Mouse (Mus musculus): Measurements from ENCODE around the gene Rnf135. TPM values are rescaled to one million over a fixed set of nuclear protein-coding genes. Genes with fewer than 3 reads are reported as not detected.
"Not testable (repeated sequence)": the region's sequence is repeated elsewhere in the genome, so short reads cannot be mapped to it uniquely, and the experiment has no call there.

Gene Rnf135
- polyA plus RNA-seq, 1 experiment from 2014 or later, result 10.6 TPM

- Histone ChIP-seq H3K36me3 (peaks cover 9% of the 10 kb centered on the region), H3K27me3 (replicated peaks) (no peaks in the 10 kb centered on the region), H3K27ac (replicated peaks) (no peak overlapping the region), H3K9me3 (no peaks in the 10 kb centered on the region), H3K4me1 (peaks cover 4% of the 10 kb centered on the region; the same call in 1 of the 2 replicates), H3K4me3 (no peak overlapping the region), H3K4me2 (no peak overlapping the region), H3K9ac (no peak overlapping the region)
- ATAC-seq (ENCODE audit: extremely low read depth, insufficient number of reproducible peaks, low FRiP score, low TSS enrichment), result no peak
- 66% methylated on average over 3 of the region's 3 CpGs for WGBS
Measured at GRCm38 (mm10) chr11:80204037-80204436, 20.4 kb downstream of the Rnf135 start.

GRCm38 (mm10) chr11:80204941-80205340, 21.3 kb downstream of the Rnf135 start:
- ATAC-seq (ENCODE audit: extremely low read depth, insufficient number of reproducible peaks, low FRiP score, low TSS enrichment), result no peak
- Histone ChIP-seq H3K4me1 (peaks cover 6% of the 10 kb centered on the region), H3K36me3 (peaks cover under 1% of the 10 kb centered on the region; the same call in 1 of the 2 replicates), H3K27ac (replicated peaks) (no peak overlapping the region), H3K4me3 (no peak overlapping the region), H3K9me3 (no peaks in the 10 kb centered on the region), H3K4me2 (no peak overlapping the region), H3K27me3 (replicated peaks) (no peaks in the 10 kb centered on the region), H3K9ac (no peak overlapping the region)
- WGBS, result 51% methylated on average over 5 of the region's 5 CpGs

GRCm38 (mm10) chr11:80208465-80208859, 24.8 kb downstream of the Rnf135 start:
- H3K9ac ChIP-seq, result no peak overlapping the region
- no peaks in the 10 kb centered on the region for H3K27me3 ChIP-seq (replicated peaks)
- peaks cover 19% of the 10 kb centered on the region for H3K4me1 ChIP-seq
- peak overlapping the region; percentile 81 for H3K4me3 ChIP-seq
- WGBS, result 38% methylated on average over 7 of the region's 7 CpGs
- peak overlapping the region; percentile 29; the same call in 1 of the 2 replicates for H3K4me2 ChIP-seq
- no peak for ATAC-seq (ENCODE audit: extremely low read depth, insufficient number of reproducible peaks, low FRiP score, low TSS enrichment)
- peaks cover 11% of the 10 kb centered on the region; the same call in 1 of the 2 replicates for H3K36me3 ChIP-seq
- H3K27ac ChIP-seq (replicated peaks), result no peak overlapping the region
- no peaks in the 10 kb centered on the region for H3K9me3 ChIP-seq

GRCm38 (mm10) chr11:80208860-80209800, 25.5 kb downstream of the Rnf135 start, which contains the start of gene Rhot1:
Rhot1 (plus strand) TSS chr11:80209019.
- Histone ChIP-seq H3K4me3 (peak within 1 kb of the TSS; percentile 81), H3K9ac (peak within 1 kb of the TSS; percentile 93), H3K4me2 (peak within 1 kb of the TSS; percentile 77), H3K27me3 (replicated peaks) (no peaks in the 10 kb centered on the region), H3K9me3 (no peaks in the 10 kb centered on the region), H3K4me1 (peaks cover 19% of the 10 kb centered on the region), H3K36me3 (peaks cover 16% of the 10 kb centered on the region), H3K27ac (replicated peaks) (peak within 1 kb of the TSS; percentile 94)
- ATAC-seq (ENCODE audit: extremely low read depth, insufficient number of reproducible peaks, low FRiP score, low TSS enrichment), result peak; percentile 89
- under 1% methylated on average over 78 of the region's 78 CpGs for WGBS

GRCm38 (mm10) chr11:80210321-80210720, 26.7 kb downstream of the Rnf135 start:
- peaks cover 19% of the 10 kb centered on the region for H3K4me1 ChIP-seq
- no peak for ATAC-seq (ENCODE audit: extremely low read depth, insufficient number of reproducible peaks, low FRiP score, low TSS enrichment)
- H3K9ac ChIP-seq, result peak overlapping the region; percentile 93
- peaks cover 25% of the 10 kb centered on the region for H3K36me3 ChIP-seq
- no peaks in the 10 kb centered on the region for H3K27me3 ChIP-seq (replicated peaks)
- no peaks in the 10 kb centered on the region for H3K9me3 ChIP-seq
- H3K4me2 ChIP-seq, result peak overlapping the region; percentile 77
- H3K4me3 ChIP-seq, result peak overlapping the region; percentile 81
- peak overlapping the region; percentile 94; the same call in 1 of the 2 replicates for H3K27ac ChIP-seq (replicated peaks)
- WGBS, result 42% methylated on average over 6 of the region's 6 CpGs

- no peak overlapping the region for H3K4me2 ChIP-seq
- no peak overlapping the region for H3K9ac ChIP-seq
- H3K27me3 ChIP-seq (replicated peaks), result no peaks in the 10 kb centered on the region
- WGBS, result 87% methylated on average over 2 of the region's 2 CpGs
- H3K36me3 ChIP-seq, result peaks cover 30% of the 10 kb centered on the region
- H3K4me1 ChIP-seq, result peaks cover 19% of the 10 kb centered on the region
- no peaks in the 10 kb centered on the region for H3K9me3 ChIP-seq
- H3K27ac ChIP-seq (replicated peaks), result no peak overlapping the region
- H3K4me3 ChIP-seq, result no peak overlapping the region
- ATAC-seq (ENCODE audit: extremely low read depth, insufficient number of reproducible peaks, low FRiP score, low TSS enrichment), result no peak
Measured at GRCm38 (mm10) chr11:80212282-80212681, 28.6 kb downstream of the Rnf135 start.

- Histone ChIP-seq H3K27me3 (replicated peaks) (no peaks in the 10 kb centered on the region), H3K9ac (no peak overlapping the region), H3K4me2 (no peak overlapping the region), H3K9me3 (no peaks in the 10 kb centered on the region), H3K36me3 (peaks cover 39% of the 10 kb centered on the region), H3K27ac (replicated peaks) (no peak overlapping the region), H3K4me3 (no peak overlapping the region), H3K4me1 (peaks cover 9% of the 10 kb centered on the region)
- ATAC-seq (ENCODE audit: extremely low read depth, insufficient number of reproducible peaks, low FRiP score, low TSS enrichment), result no peak
- 94% methylated on average over 3 of the region's 3 CpGs for WGBS
Measured at GRCm38 (mm10) chr11:80215291-80215690, 31.6 kb downstream of the Rnf135 start.

- no peak overlapping the region for H3K4me2 ChIP-seq
- H3K4me3 ChIP-seq, result no peak overlapping the region
- no peak for ATAC-seq (ENCODE audit: extremely low read depth, insufficient number of reproducible peaks, low FRiP score, low TSS enrichment)
- no peak overlapping the region for H3K27ac ChIP-seq (replicated peaks)
- H3K36me3 ChIP-seq, result peaks cover 58% of the 10 kb centered on the region
- no peak overlapping the region for H3K9ac ChIP-seq
- 82% methylated on average over 11 of the region's 11 CpGs for WGBS
- H3K4me1 ChIP-seq, result no peaks in the 10 kb centered on the region
- no peaks in the 10 kb centered on the region for H3K9me3 ChIP-seq
- no peaks in the 10 kb centered on the region for H3K27me3 ChIP-seq (replicated peaks)
Measured at GRCm38 (mm10) chr11:80218657-80219293, 35.1 kb downstream of the Rnf135 start.

- not testable (repeated sequence) for H3K4me3 ChIP-seq; ATAC-seq (ENCODE audit: extremely low read depth, insufficient number of reproducible peaks, low FRiP score, low TSS enrichment); H3K4me2 ChIP-seq; H3K4me1 ChIP-seq; H3K27me3 ChIP-seq (replicated peaks); H3K9me3 ChIP-seq; H3K27ac ChIP-seq (replicated peaks); H3K9ac ChIP-seq
- WGBS, result 76% methylated on average over 5 of the region's 5 CpGs
- peaks cover 84% of the 10 kb centered on the region for H3K36me3 ChIP-seq
Measured at GRCm38 (mm10) chr11:80230066-80230465, 46.4 kb downstream of the Rnf135 start.

GRCm38 (mm10) chr11:80237278-80237677, 53.6 kb downstream of the Rnf135 start:
- Histone ChIP-seq H3K9me3 (no peaks in the 10 kb centered on the region), H3K4me1 (peaks cover 3% of the 10 kb centered on the region; the same call in 1 of the 2 replicates), H3K36me3 (peaks cover 80% of the 10 kb centered on the region), H3K4me3 (no peak overlapping the region), H3K27ac (replicated peaks) (no peak overlapping the region), H3K4me2 (no peak overlapping the region), H3K9ac (no peak overlapping the region), H3K27me3 (replicated peaks) (no peaks in the 10 kb centered on the region)
- WGBS, result 62% methylated on average over 3 of the region's 3 CpGs
- no peak for ATAC-seq (ENCODE audit: extremely low read depth, insufficient number of reproducible peaks, low FRiP score, low TSS enrichment)

- peaks cover 81% of the 10 kb centered on the region for H3K36me3 ChIP-seq
- 52% methylated on average over 4 of the region's 4 CpGs for WGBS
- no peak overlapping the region for H3K27ac ChIP-seq (replicated peaks)
- no peak overlapping the region for H3K4me2 ChIP-seq
- no peak for ATAC-seq (ENCODE audit: extremely low read depth, insufficient number of reproducible peaks, low FRiP score, low TSS enrichment)
- H3K4me1 ChIP-seq, result peaks cover 3% of the 10 kb centered on the region; the same call in 1 of the 2 replicates
- H3K9me3 ChIP-seq, result no peaks in the 10 kb centered on the region
- no peak overlapping the region for H3K4me3 ChIP-seq
- H3K9ac ChIP-seq, result no peak overlapping the region
- H3K27me3 ChIP-seq (replicated peaks), result no peaks in the 10 kb centered on the region
Measured at GRCm38 (mm10) chr11:80238306-80238705, 54.7 kb downstream of the Rnf135 start.
